Mouse (Mus musculus) liver, embryonic 14.5 days (tissue): ENCODE data around the gene Tedc2. TPM values are rescaled to one million over a fixed set of nuclear protein-coding genes. Genes with fewer than 3 reads are reported as not detected.
A peak's percentile ranks its signal among the peaks of the same experiment; 100 is the strongest.

Experiments used
- ATAC-seq: fragments of 200-750 bp; cut with Nextera tagmentation; 2 replicates; pipeline ENCODE4 v1.8.0; 2017; ENCODE audit warnings: moderate number of reproducible peaks, mild to moderate bottlenecking, moderate library complexity; ENCODE audit not compliant: insufficient read depth
- DNase-seq, 3 experiments: peaks; one replicate each; pipeline ENCODE4 v3.0.0-alpha.2; 2012 to 2013; ENCODE audit warnings: low read depth in 3 of 3, low spot score in 3 of 3
- H3K27ac ChIP-seq: fragments of 300-500 bp; sonication (generic); 2 replicates; pipeline ENCODE4 v1.5.1; 2014; ENCODE audit warnings: moderate library complexity, mild to moderate bottlenecking, control low read depth, inconsistent platforms
- H3K27me3 ChIP-seq: fragments of 300-500 bp; sonication (generic); 2 replicates; pipeline ENCODE4 v1.6.1; 2014; ENCODE audit warnings: mild to moderate bottlenecking, low read length, moderate library complexity; ENCODE audit not compliant: control insufficient read depth, insufficient read depth
- H3K36me3 ChIP-seq: fragments of 300-500 bp; sonication (generic); replicated peaks from 2 replicates; pipeline ENCODE4 v1.6.1; 2014; ENCODE audit warnings: low read depth; ENCODE audit not compliant: control insufficient read depth, insufficient read depth
- H3K4me1 ChIP-seq, 2 experiments: fragments of 200-500 bp in 1 of 2; fragments of 300-500 bp in 1 of 2; sonication (generic) in 1 of 2; replicated peaks; 2 replicates each; pipeline ENCODE4 v1.6.1; 2012 to 2014; ENCODE audit warnings: antibody characterized with exemption in 1 of 2, inconsistent platforms in 1 of 2, low read length in 1 of 2; ENCODE audit not compliant: control insufficient read depth in 2 of 2, insufficient read depth in 2 of 2
- H3K4me2 ChIP-seq: fragments of 300-500 bp; sonication (generic); 2 replicates; pipeline ENCODE4 v1.6.1; 2014; ENCODE audit warnings: low read depth, mild to moderate bottlenecking, control low read depth, moderate library complexity
- H3K4me3 ChIP-seq, 2 experiments: fragments of 200-500 bp in 1 of 2; fragments of 300-500 bp in 1 of 2; sonication (generic) in 1 of 2; 2 replicates each; pipeline ENCODE4 v1.5.1; 2012 to 2014; ENCODE audit warnings: low read depth in 2 of 2, low read length in 2 of 2, mild to moderate bottlenecking in 2 of 2, control low read depth in 1 of 2, inconsistent platforms in 1 of 2, moderate library complexity in 1 of 2; ENCODE audit not compliant: insufficient read depth in 1 of 2
- H3K9ac ChIP-seq: fragments of 300-500 bp; sonication (generic); replicated peaks from 2 replicates; pipeline ENCODE4 v1.6.1; 2014; ENCODE audit warnings: mild to moderate bottlenecking, control low read depth, moderate library complexity
- H3K9me3 ChIP-seq: fragments of 300-500 bp; sonication (generic); 2 replicates; pipeline ENCODE4 v1.6.1; 2016; ENCODE audit warnings: low read length, mixed read lengths; ENCODE audit not compliant: control insufficient read depth
- CTCF ChIP-seq: IDR thresholded peaks from 2 replicates; pipeline ENCODE4 v1.5.1; 2016; ENCODE audit warnings: antibody characterized with exemption, low read depth, control low read depth
- EP300 ChIP-seq: IDR thresholded peaks from 2 replicates; pipeline ENCODE4 v1.6.1; 2016; ENCODE audit warnings: antibody characterized with exemption, low read depth
- WGBS: fragments of 180-500 bp; shearing (Covaris S2); extraction: QIAGEN DNeasy Blood & Tissue Kit; methylation state at CpG from one replicate; pipeline ENCODE4 v1.1.7; 2014; ENCODE audit not compliant: insufficient replicate concordance; 5-methylcytosine and 5-hydroxymethylcytosine counted together
- polyA plus RNA-seq, 2 experiments: library from polyadenylated mRNA; depleted of rRNA in 1 of 2; stranded (reverse) in 1 of 2; unstranded in 1 of 2; fragments of >200 nt; fragmentation: Nextera tagmentation in 1 of 2; extraction: Ambion mirVana in 1 of 2; gene quantifications; 2 replicates each; pipeline versions ENCODE4 v1.2.1 to v1.2.3; 2012 to 2014

Tedc2 gene
- polyA plus RNA-seq, 2 experiments: 7.9 to 18.3 TPM

- Histone ChIP-seq H3K4me2 (peak overlapping the region; percentile 97), H3K4me3 (peak overlapping the region in 1 of 2 experiments; percentile 67; a peak in 1 of 4 replicates), H3K9me3 (no peaks in the 10 kb centered on the region), H3K27me3 (peaks cover 3% of the 10 kb centered on the region; the same call in 1 of the 2 replicates), H3K4me1 (peaks cover 51 to 59% of the 10 kb centered on the region in 2 experiments), H3K9ac (peak overlapping the region; percentile 76), H3K27ac (peak overlapping the region; percentile 95), H3K36me3 (peaks cover 1% of the 10 kb centered on the region)
- no peak for ATAC-seq
- no peak for TF ChIP-seq CTCF
- TF ChIP-seq EP300: no peak
- 53% methylated on average over 3 of the region's 3 CpGs for WGBS
- DNase-seq: no peak
Measured at GRCm38 (mm10) chr17:24209916-24210240, 10.8 kb downstream of the Tedc2 start.

DNA sequence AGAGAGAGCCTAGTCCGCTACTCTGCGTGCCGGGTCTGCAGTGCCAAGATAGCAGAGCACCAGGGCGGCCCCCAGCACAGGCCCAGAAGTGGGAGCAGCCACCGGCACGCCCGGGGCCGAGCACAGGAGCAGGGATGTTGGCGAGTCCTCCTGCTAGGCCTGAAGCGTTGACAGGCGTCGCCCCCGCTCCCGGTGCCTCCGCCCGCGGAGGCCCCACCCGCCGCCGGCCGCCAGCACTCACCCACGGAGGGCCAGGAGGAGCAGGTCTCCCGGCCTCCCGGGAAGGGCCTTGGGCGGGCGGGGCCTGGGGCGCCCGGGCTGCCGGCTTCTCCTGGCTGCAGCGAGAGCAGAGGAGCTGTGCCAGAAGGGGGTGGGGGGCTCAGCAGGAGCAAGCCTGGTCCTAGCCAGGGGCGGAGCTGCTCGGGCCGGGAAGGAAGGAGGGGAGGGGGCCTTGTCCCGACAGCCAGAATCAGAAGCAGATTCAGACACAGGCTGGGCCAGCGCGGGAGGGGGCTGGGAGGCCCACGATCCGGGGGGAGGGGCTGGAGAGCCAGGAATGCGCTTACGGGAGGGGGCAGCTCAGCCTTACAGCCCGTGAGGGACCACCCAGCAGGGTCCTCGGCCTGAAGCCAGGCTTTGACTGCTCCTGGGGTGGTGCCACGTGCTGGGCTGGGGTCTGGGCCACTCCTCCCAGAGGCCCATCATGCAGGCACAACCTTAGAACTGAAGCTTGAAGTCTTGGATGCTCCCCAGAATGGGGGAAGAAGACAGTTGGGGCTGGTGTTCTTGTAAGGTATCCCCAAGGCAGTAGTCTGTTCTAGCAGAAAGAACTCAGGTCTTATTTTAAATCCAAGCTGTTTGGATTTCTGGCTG is 11.4 kb downstream of the Tedc2 start, which contains the start of gene Ntn3:
Ntn3 (minus strand) TSS at position 489 of the 873 bp plus-strand sequence.
- TF ChIP-seq CTCF: no peak
- peak; percentile 79 for TF ChIP-seq EP300
- Histone ChIP-seq H3K9ac (peak within 1 kb of the TSS; percentile 76), H3K27ac (peak within 1 kb of the TSS; percentile 95), H3K4me3 (peak within 1 kb of the TSS; percentile 42 to 67), H3K4me2 (peak within 1 kb of the TSS; percentile 97), H3K9me3 (no peaks in the 10 kb centered on the region), H3K36me3 (no peaks in the 10 kb centered on the region), H3K4me1 (peaks cover 57 to 65% of the 10 kb centered on the region in 2 experiments), H3K27me3 (peaks cover 3% of the 10 kb centered on the region; the same call in 1 of the 2 replicates)
- WGBS: 3% methylated on average over 43 of the region's 43 CpGs
- ATAC-seq (peak; percentile 85), DNase-seq (peak; percentile 85 to 87 (median 87))

- no peaks in the 10 kb centered on the region for H3K36me3 ChIP-seq
- peak overlapping the region; percentile 76 for H3K9ac ChIP-seq
- ATAC-seq: peak; percentile 5
- peak overlapping the region; percentile 95 for H3K27ac ChIP-seq
- H3K4me3 ChIP-seq: peak overlapping the region; percentile 42 to 67
- H3K27me3 ChIP-seq: peaks cover 3% of the 10 kb centered on the region; the same call in 1 of the 2 replicates
- no peak for DNase-seq
- peak overlapping the region; percentile 97 for H3K4me2 ChIP-seq
- H3K9me3 ChIP-seq: no peaks in the 10 kb centered on the region
- TF ChIP-seq CTCF: no peak
- WGBS: 7% methylated on average over 29 of the region's 29 CpGs
- H3K4me1 ChIP-seq: peaks cover 63 to 71% of the 10 kb centered on the region in 2 experiments
Measured at GRCm38 (mm10) chr17:24208641-24209042, 12.0 kb downstream of the Tedc2 start.

- WGBS: 64% methylated on average over 34 of the region's 34 CpGs
- Histone ChIP-seq H3K4me2 (peak overlapping the region; percentile 97), H3K4me1 (peaks cover 69 to 75% of the 10 kb centered on the region in 2 experiments), H3K4me3 (peak overlapping the region; percentile 42 to 67; a peak in 3 of 4 replicates), H3K27ac (peak overlapping the region; percentile 95), H3K9ac (peak overlapping the region; percentile 76), H3K27me3 (peaks cover 3% of the 10 kb centered on the region; the same call in 1 of the 2 replicates), H3K9me3 (no peaks in the 10 kb centered on the region), H3K36me3 (no peaks in the 10 kb centered on the region)
- DNase-seq (no peak), ATAC-seq (no peak)
- TF ChIP-seq CTCF: no peak
- no peak for TF ChIP-seq EP300
Measured at GRCm38 (mm10) chr17:24207768-24208640, 12.6 kb downstream of the Tedc2 start.
